Mouse (Mus musculus) testis, postnatal 14 days (tissue): ENCODE results near the gene Sh3tc1.

ENCODE experiments used
- DNase-seq: peaks from one replicate; pipeline ENCODE4 v3.0.0; 2021; ENCODE audit warnings: low spot score

The Sh3tc1 gene

GRCm38 (mm10) chr5:35739536-35740278, at the start of gene Sh3tc1:
Gene Sh3tc1, minus strand, starts transcription at chr5:35739987.
- DNase-seq = no peak

- no peak for DNase-seq
Observed at GRCm38 (mm10) chr5:35788719-35789118, 48.9 kb upstream of the Sh3tc1 start.

- no peak for DNase-seq
Observed at GRCm38 (mm10) chr5:35787847-35788246, 48.1 kb upstream of the Sh3tc1 start.

- no peak for DNase-seq
Observed at GRCm38 (mm10) chr5:35785853-35786252, 46.1 kb upstream of the Sh3tc1 start.

DNA sequence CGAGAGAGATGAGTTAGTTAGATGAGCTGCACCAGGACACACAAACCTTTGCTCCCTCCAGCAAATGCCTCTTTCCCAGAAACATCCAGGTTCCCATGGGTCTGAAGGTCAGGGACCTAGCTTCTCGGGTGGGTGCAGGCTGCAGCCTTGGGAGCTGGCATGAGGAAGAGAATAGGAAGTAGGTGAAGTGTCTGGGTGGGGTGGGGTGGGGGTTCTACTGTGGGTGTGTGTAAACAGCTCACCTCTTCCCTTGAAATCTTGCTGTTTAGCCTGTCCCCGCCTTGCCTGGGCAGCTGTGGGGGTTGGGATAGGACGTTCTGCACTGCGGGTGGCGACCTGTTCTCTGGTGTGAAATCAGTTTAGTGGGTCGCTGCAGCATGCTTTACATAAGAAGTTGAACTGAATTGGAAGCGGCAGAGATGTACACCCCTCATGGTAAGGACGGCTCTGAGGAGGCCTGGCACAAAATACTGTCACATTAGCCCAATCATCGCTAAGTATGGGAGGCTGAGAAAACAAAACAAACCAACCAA, 42.9 kb upstream of the Sh3tc1 start:
- DNase-seq = no peak

DNA sequence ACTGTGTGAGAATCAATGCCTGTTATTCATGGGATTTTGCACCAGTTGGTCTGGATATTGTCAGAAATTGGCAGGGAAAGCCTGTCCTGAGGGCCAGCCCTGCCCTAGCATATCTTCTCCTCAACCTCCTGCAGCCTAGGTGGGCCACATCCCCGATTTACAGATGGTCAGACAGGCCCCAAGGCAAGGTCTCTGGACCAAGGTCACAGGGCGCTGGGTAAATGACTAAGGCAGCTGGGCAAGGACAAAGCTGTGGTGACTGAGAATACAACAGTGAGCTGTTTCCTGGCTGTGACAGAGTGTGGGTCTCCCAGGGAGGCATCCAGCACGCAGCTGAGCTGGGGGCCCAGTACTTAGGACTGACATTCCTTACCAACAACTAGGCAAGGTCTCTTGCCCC, 41.3 kb upstream of the Sh3tc1 start:
- DNase-seq = no peak

DNA sequence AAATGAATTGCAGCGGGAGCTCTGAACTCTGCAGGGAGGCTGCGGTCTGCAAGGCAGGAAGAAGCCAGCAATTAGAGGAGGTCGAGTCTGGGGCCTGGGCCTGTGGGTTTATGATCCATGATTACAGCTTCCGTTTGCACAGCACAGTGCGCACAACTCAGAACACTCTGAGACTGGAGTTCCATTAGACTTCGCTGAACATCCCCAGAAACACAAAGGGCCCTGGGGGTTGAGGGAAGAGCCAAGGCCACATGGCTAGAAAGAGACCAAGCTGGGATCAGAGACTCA, 34.3 kb upstream of the Sh3tc1 start:
- DNase-seq = no peak

GRCm38 (mm10) chr5:35773274-35774136, 33.7 kb upstream of the Sh3tc1 start:
- no peak for DNase-seq

- DNase-seq = no peak
Observed at GRCm38 (mm10) chr5:35770891-35771663, 31.3 kb upstream of the Sh3tc1 start.

DNA sequence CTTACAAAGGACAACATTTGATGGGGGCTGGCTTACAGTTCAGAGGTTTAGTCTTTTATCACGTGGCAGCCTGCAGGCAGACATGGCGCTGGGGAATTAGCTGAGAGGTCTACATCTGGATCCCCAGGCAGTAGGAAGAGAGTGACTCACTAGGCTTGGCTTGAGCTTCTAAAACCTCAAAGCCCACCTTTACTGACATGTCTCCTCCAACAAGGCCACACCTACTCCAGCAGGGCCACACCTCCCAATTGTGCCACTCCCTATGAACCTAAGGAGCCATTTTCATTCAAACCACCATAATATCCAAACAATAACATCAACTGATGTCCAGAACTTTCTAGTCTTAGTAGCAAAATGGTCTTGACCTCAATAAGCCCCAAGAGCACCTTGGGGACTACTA, 30.5 kb upstream of the Sh3tc1 start:
- no peak for DNase-seq

DNA sequence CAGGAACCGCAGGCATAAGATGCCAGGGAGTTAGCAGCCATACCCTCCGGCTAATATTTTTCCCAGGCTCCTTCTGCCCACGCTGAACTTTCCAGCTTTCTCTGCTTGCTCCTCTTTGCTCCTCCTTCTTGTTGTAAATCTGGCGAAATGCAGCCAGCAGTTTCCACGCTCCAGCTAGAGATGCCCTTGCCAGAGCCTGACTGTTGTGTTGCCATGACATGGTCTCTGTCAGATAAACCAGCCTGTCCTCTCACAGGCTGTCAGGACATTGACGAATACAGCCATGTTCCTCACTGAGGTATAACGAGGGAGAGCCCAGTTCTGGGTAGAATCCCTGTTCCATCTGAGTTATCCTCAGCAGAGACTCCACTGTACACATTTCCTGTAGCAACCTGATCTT, 29.2 kb upstream of the Sh3tc1 start:
- DNase-seq = no peak

GRCm38 (mm10) chr5:35768525-35768924, 28.7 kb upstream of the Sh3tc1 start:
- no peak for DNase-seq

GRCm38 (mm10) chr5:35765909-35766308, 26.1 kb upstream of the Sh3tc1 start:
- no peak for DNase-seq

- DNase-seq = no peak
Observed at GRCm38 (mm10) chr5:35762850-35763249, 23.1 kb upstream of the Sh3tc1 start.

DNA sequence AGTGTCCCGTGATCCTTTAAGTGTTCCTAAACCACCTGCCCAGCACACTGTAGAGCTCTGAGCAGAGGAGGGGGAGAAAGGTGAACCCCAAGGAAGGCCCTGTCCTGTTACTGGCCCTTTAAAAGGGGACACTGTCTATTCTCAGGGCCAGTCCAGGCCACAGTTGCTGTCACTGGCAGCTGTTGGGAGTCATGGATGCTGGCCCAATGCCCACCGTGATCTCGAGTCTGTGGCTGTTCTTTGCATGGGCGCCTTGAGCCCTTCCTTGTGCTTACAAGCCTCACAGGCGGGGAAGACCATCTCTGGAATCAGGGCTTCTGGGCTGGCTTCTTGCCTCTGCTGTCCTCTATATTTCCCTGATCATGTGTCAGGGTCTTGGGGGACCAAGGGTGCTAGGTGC, 22.6 kb upstream of the Sh3tc1 start:
- DNase-seq = no peak

- DNase-seq = no peak
Observed at GRCm38 (mm10) chr5:35761323-35761722, 21.5 kb upstream of the Sh3tc1 start.

GRCm38 (mm10) chr5:35758081-35759053, 18.6 kb upstream of the Sh3tc1 start:
- DNase-seq = no peak

GRCm38 (mm10) chr5:35757639-35758001, 17.8 kb upstream of the Sh3tc1 start, which contains the start of gene Ablim2:
Gene Ablim2, plus strand, starts transcription at chr5:35757880.
- DNase-seq = peak; percentile 93

GRCm38 (mm10) chr5:35756997-35757638, 17.3 kb upstream of the Sh3tc1 start:
- DNase-seq = no peak

DNA sequence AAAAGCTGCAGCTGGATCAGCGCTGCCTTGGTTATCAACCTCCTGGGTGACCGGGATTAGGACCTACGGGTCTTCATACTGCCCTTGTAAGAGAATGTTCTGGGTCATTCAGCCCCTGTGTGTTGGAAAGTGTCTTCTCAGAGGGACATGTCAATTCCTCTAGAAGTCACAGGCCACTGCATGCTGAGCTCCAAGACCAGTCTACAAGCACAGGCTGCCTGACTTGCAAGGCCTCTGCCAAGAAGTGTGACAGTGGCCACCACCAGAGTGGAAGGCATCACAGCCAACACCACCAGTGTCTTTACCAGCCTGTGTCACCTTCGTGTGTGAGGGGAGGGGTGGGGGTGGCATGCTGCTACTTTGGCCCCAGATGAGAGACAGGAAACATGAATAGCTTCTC, 16.2 kb upstream of the Sh3tc1 start:
- DNase-seq = no peak
